Comparison of ENCODE assay signal across 25 mouse cellular contexts in the genomic region with DNA sequence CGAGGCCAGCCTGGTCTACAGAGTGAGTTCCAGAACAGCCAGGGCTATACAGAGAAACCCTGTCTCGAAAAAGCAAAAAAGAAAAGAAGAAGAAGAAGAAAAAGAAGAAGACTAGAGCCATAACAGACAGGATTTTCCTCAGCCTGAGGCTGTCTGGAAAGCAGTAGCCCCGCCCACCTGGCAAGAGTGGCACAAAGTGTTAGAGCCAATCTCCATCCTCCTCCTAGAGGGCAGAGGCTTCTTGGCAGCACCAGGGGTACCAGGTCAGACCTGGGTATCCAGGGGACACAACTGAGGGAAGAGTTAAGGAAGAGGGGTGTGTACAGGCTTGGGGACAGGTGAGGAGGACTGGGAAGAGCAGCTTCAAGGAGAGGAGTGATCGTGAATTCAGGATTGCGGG. TPM values are rescaled to one million over a fixed set of nuclear protein-coding genes. Genes with fewer than 3 reads are reported as not detected.
A peak's percentile ranks its signal among the peaks of the same experiment; 100 is the strongest.
DNase-seq lines count a peak whose midpoint lies in the region; ATAC-seq lines count a peak whose summit lies in the region.
"Had no signal": no experiment of that assay in that cellular context is flagged by ENCODE, and none has a peak within 500 bp of the region (broad histone marks: within the 10 kb centered on the region; RNA-seq: fewer than 3 reads in every experiment).

No protein-coding gene starts in this region.

- peak overlapping the region; percentile 25 for H3K27ac ChIP-seq in macrophage
- no peak overlapping the region for H3K27ac ChIP-seq in kidney, embryonic 16.5 days (ENCODE audit: low read length)
- H3K27ac ChIP-seq: embryonic facial prominence, embryonic 10.5 days; embryonic facial prominence, embryonic 12.5 days; forebrain, embryonic 13.5 days; forebrain, embryonic 15.5 days had no signal

- no peaks in the 10 kb centered on the region for H3K9me3 ChIP-seq in kidney, embryonic 16.5 days (ENCODE audit: low read length)
- H3K9me3 ChIP-seq: embryonic facial prominence, embryonic 10.5 days; embryonic facial prominence, embryonic 12.5 days; forebrain, embryonic 13.5 days; forebrain, embryonic 15.5 days had no signal

- no peaks in the 10 kb centered on the region for H3K27me3 ChIP-seq in kidney, embryonic 16.5 days (ENCODE audit: insufficient read depth, low read length)
- H3K27me3 ChIP-seq: embryonic facial prominence, embryonic 12.5 days; forebrain, embryonic 13.5 days; forebrain, embryonic 15.5 days had no signal

- peak; percentile 80 for DNase-seq in heart, adult 11 months
- DNase-seq in heart, postnatal 10 days: no peak
- DNase-seq in 3T3-L1 (ENCODE audit: low read depth, low spot score) (peak; percentile 39), NIH3T3 (ENCODE audit: low read depth) (peak; percentile 12)
- DNase-seq: adrenal gland, adult 2 months; adrenal gland, postnatal 10 days; adrenal gland, postnatal 25 days; cerebellum, adult 11-12 months; cerebellum, adult 2 months; cerebellum, adult 9-10 months; cerebellum, postnatal 25 days; forebrain, postnatal 0 days had no signal

- 80% methylated on average over 4 of the region's 5 CpGs for WGBS in macrophage (ENCODE audit: missing documents)
- WGBS in kidney, embryonic 16.5 days: 86% methylated on average over 5 of the region's 5 CpGs

- no peak for ATAC-seq in kidney, embryonic 16.5 days (ENCODE audit: low FRiP score, low TSS enrichment)
- ATAC-seq in granulocyte monocyte progenitor cell, adult 5-6 weeks (replicated peaks; ENCODE audit: poor library complexity, severe bottlenecking): no peak
- ATAC-seq: forebrain, embryonic 13.5 days; forebrain, embryonic 15.5 days; forebrain, postnatal 0 days had no signal

- H3K4me1 ChIP-seq in kidney, embryonic 16.5 days (ENCODE audit: insufficient read depth, low read length): no peaks in the 10 kb centered on the region
- H3K4me1 ChIP-seq: embryonic facial prominence, embryonic 10.5 days; embryonic facial prominence, embryonic 12.5 days; forebrain, embryonic 13.5 days; forebrain, embryonic 15.5 days had no signal

- no peak overlapping the region for H3K4me3 ChIP-seq in macrophage (ENCODE audit: inconsistent target)
- no peak overlapping the region for H3K4me3 ChIP-seq in kidney, embryonic 16.5 days (ENCODE audit: low read length)
- H3K4me3 ChIP-seq: embryonic facial prominence, embryonic 10.5 days; embryonic facial prominence, embryonic 12.5 days; forebrain, embryonic 13.5 days; forebrain, embryonic 15.5 days had no signal

- H3K79me2 ChIP-seq in macrophage (ENCODE audit: inconsistent target): no peaks in the 10 kb centered on the region

- H3K9ac ChIP-seq in kidney, embryonic 16.5 days (replicated peaks; ENCODE audit: low read length): no peak overlapping the region
- H3K9ac ChIP-seq: embryonic facial prominence, embryonic 12.5 days; forebrain, embryonic 13.5 days; forebrain, embryonic 15.5 days; forebrain, postnatal 0 days had no signal

- H3K36me3 ChIP-seq in macrophage (ENCODE audit: inconsistent target): no peaks in the 10 kb centered on the region
- no peaks in the 10 kb centered on the region for H3K36me3 ChIP-seq in kidney, embryonic 16.5 days (ENCODE audit: insufficient read depth, low read length)
- H3K36me3 ChIP-seq: embryonic facial prominence, embryonic 10.5 days; embryonic facial prominence, embryonic 12.5 days; forebrain, embryonic 15.5 days had no signal

- intact Hi-C loops in heart, postnatal 10 days (cut with DNase I): no loop called here

- H3K4me2 ChIP-seq in kidney, embryonic 16.5 days (replicated peaks; ENCODE audit: low read depth, low read length): no peak overlapping the region
- H3K4me2 ChIP-seq: embryonic facial prominence, embryonic 12.5 days; forebrain, embryonic 13.5 days; forebrain, embryonic 15.5 days had no signal

RNA-seq across cellular contexts. Expression of a gene that starts 1.3 kb away (rescaled TPM):
- not detected for total RNA-seq in heart, postnatal 10 days (2021)
- total RNA-seq in macrophage (2018; cell fraction: chromatin; rRNA removed): not detected
- not detected for total RNA-seq in macrophage (2018; cell fraction: cytosol; rRNA removed)
- not detected for total RNA-seq in macrophage (2018; cell fraction: nucleus; rRNA removed)
- polyA plus RNA-seq in macrophage (2018): not detected in 3 replicates
- not detected in 2 replicates for polyA plus RNA-seq in kidney, embryonic 16.5 days (2015; fragmentation: Nextera tagmentation; extraction: Ambion mirVana)
- not detected in 2 replicates for total RNA-seq in granulocyte monocyte progenitor cell, adult 5-6 weeks (2014; fragmentation: Nextera tagmentation)
- total RNA-seq in granulocyte monocyte progenitor cell, adult 5-6 weeks (2017): not detected in 2 replicates
- total RNA-seq: adrenal gland, adult 2 months; adrenal gland, postnatal 10 days; adrenal gland, postnatal 25 days; adrenal gland, postnatal 4 days; ES-E14; forebrain, postnatal 0 days had no signal
- polyA plus RNA-seq: adrenal gland, adult 2 months; C2C12; cerebellum, adult 2 months; cortical plate, adult 2 months; embryonic facial prominence, embryonic 12.5 days; embryonic facial prominence, embryonic 14.5 days; forebrain, embryonic 11.5 days; forebrain, embryonic 13.5 days; forebrain, embryonic 15.5 days; forebrain, postnatal 0 days had no signal

RNA-seq across cellular contexts. Expression of a gene that starts 24.7 kb away (rescaled TPM):
- 10 to 100 TPM; 21.2 to 21.5 TPM for total RNA-seq in heart, postnatal 10 days (2021)
- total RNA-seq in macrophage (2018; cell fraction: chromatin; rRNA removed): 10 to 100 TPM in 25 of 26 experiments, 1 to 10 TPM in 1; 9.0 to 72.2 (median 30.8) TPM
- total RNA-seq in macrophage (2018; cell fraction: cytosol; rRNA removed): 10 to 100 TPM; 11.1 to 49.5 (median 21.7) TPM
- 10 to 100 TPM; 12.8 to 74.9 (median 31.7) TPM for total RNA-seq in macrophage (2018; cell fraction: nucleus; rRNA removed)
- 20.1 to 60.1 TPM (median 39.1 TPM) in 3 replicates for polyA plus RNA-seq in macrophage (2018)
- polyA plus RNA-seq in kidney, embryonic 16.5 days (2015; fragmentation: Nextera tagmentation; extraction: Ambion mirVana): 23.0 and 26.3 TPM in 2 replicates
- total RNA-seq in granulocyte monocyte progenitor cell, adult 5-6 weeks (2014; fragmentation: Nextera tagmentation): 38.6 and 43.6 TPM in 2 replicates
- total RNA-seq in granulocyte monocyte progenitor cell, adult 5-6 weeks (2017): 18.9 and 20.0 TPM in 2 replicates

Comparison
In these comparisons a context has a peak if more than half of its experiments do, and no peak if none do; other contexts are left out.
1. DNase-seq: peak in heart, adult 11 months (single experiment), 3T3-L1 (single experiment) and NIH3T3 (single experiment); none in heart, postnatal 10 days (0 of 2).